Mouse (Mus musculus): Measurements from ENCODE around the gene Efcab10.

The Efcab10 gene

GRCm38 (mm10) chr12:33394804-33395623 is at the start of gene Efcab10:
Efcab10 (plus strand) TSS chr12:33394854.
- DNase-seq (ENCODE audit: low spot score) = peak; percentile 68

DNA sequence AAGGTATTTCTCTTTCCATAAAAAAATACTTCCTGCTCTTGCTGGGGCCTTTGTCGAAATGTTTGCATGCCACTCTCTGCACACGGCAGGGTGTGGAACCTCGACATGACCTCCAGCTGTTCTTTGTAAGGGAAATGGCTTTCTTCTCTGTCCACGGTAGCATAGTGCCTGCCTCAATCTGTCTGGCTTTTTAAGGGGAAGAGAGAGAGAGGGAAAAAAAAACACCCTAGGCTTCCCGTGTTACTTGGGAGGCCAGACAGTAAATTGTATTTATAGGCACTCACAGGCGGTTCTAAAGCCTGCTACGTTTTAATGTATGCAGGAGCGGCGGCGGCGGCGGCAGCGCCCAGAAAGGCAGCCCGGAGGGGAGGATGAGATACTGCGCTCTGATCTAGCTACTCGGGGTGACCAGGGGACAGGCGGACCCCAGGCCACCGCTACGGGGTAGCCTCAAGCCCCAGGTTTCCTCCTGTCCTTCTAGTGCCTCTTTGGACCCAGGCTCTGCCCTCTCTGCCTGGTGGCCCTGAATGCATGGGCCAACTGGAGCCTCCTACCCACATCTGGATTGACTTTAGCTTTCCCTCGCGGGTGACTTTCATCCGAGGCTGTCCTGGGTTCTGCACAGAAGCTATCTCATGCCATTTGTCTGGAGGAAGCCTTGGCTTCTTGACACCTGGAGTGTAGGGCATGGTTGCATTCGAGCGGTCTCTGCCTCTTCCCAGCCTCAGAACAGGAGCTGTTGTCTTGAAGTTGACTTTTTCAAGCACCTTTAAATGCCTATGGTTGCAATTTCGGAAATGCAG is 49.5 kb upstream of the Efcab10 start:
- peak; percentile 58 for DNase-seq (ENCODE audit: low spot score)

GRCm38 (mm10) chr12:33345773-33346435 is 48.8 kb upstream of the Efcab10 start:
- DNase-seq (ENCODE audit: low spot score) = peak; percentile 32

DNA sequence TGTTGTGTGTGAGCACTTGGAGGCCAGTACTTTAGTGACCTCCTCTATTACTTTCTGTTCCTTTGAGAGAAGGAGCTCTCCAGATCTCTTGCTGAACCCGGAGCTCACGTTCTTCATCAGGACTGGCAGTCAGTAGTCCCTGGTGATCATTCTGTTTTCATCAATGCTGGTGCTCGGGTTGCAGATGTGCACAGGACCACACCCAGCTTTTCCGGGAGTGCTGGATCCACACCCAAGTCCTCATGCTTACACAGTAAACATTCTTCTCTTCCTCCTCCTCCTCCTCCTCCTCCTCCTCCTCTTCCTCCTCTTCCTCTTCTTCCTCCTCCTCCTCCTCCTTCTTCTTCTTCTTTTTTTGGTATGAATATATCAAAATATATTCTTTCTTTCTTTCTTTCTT is 42.0 kb upstream of the Efcab10 start:
- DNase-seq (ENCODE audit: low spot score) = no peak

GRCm38 (mm10) chr12:33358345-33358744 is 36.3 kb upstream of the Efcab10 start:
- DNase-seq (ENCODE audit: low spot score) = no peak

GRCm38 (mm10) chr12:33359209-33359608 is 35.4 kb upstream of the Efcab10 start:
- no peak for DNase-seq (ENCODE audit: low spot score)

DNA sequence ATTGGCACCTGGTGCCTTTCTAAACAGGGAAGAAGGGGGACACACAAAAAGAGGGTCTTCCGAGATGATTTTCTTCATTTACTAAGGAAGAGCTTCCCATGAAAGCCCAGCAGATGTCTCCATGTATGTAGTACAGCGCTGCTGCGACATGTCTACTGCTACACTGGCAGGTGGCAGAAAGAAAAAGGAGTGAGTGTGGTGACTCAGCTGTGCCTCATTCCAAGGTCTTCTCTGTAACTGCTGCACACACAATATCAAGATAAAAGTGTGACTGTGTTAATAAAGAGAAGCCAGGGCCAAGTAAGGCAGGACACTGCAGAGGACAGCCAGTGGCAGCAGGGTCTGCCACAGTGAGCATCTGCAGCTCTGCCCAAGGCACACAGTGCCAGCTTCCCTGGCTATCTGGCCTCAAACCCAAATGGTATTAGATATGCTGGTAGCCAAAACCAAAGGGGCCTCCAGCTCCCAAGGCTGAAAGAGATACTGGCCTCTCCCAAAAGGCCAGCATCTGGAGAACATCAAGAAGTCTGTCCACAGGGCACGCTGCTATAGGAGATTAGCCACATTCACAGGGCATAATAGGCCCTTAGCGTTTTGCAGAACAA is 34.7 kb upstream of the Efcab10 start:
- no peak for DNase-seq (ENCODE audit: low spot score)

- DNase-seq (ENCODE audit: low spot score) = no peak
Observed at GRCm38 (mm10) chr12:33360729-33361128, 33.9 kb upstream of the Efcab10 start.

DNA sequence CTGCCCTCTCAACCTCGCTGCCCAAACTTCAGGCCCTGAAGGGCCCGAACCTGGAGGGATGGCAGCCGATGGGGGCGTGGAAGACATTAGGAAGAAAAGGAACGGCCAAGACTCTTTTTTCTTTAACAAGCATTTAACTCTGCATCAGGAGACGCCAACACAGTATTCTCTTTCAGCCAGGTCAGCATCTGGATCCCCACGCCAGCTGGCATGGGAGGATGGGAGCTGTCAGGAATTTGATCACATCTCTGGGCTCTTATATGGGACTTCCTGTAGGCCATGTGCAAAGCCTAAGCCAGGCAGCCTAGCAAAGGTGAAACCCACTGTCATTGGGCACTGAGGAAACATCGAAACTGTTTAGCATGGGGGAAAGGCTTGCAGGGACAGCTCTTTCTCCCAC is 30.1 kb upstream of the Efcab10 start:
- DNase-seq (ENCODE audit: low spot score) = no peak

DNA sequence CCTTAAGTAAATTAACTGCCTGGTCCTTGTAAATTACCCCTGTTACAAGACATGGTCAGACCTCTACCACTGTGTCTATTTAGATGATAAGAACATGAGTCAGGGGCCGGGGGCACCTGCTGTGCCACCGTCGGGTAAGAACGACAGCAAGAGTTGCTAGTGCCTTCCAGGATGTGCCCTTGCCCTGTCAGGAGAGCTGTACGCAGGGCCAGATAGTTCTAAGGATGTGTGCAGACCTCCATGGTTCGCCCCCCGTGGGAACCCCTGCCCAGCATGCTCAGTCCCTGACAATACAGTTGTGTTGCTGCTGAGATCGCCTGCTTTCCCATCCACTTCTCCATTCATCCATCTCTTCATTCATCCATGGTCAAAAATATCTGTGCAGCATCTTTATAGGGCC is 29.5 kb upstream of the Efcab10 start:
- DNase-seq (ENCODE audit: low spot score) = no peak

DNA sequence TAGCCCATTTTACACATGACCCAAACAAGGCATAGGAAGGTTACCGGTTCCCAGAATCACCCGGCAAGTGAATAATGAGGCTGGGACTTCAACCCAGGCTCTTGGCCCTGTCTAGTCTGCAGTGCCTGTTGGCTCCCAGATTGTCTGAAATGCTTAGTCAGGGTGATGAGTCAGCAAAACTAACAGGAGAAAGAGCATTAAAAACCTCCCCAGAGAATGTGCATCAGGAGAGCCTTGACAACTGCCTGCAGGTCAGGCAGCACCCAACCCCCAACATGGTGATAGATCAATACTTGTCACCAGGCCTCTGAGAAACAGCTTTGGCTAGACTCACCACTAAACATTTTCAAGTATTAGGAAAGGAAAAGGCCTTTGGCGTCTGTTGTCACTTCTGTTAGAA is 25.1 kb upstream of the Efcab10 start:
- DNase-seq (ENCODE audit: low spot score) = peak; percentile 8

DNA sequence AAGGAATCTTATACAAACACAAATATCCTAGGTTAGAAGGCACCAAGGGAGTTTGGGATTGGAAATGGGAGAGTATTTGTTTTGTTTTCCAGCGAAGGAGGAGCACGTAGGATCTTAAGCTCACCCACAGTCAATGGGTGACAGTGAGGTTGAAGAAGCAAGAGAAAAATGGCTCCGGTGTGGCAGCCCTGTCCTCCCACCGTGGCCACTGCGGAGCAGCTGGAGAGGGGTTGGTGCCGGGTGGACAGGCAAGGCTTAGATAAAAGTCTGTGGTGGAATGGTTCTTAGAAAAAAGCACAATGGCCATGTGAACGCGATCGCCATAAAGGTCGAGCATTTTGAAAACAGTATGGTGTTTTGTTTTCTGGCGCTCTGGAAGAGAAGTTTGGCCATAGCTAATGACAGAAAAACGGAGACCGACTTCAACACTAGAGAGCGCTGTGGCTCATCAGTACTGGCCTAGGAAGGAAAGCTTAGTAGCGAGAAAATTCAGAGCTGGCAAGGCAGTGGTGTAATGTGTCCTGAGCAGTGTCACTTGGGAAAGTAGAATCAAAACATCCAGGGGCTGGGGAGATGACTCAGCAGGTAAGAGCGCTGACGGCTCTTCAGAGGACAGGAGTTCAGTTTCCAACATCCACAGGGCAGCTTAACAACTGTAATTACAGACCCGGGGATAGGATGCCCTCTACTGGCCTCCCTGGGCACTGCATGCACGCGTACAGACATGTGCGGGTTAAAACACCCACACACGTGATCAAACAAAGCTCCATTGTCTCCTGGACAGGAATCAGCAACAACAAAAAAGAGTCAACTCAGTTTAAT is 14.8 kb upstream of the Efcab10 start:
- DNase-seq (ENCODE audit: low spot score) = peak; percentile 90

DNA sequence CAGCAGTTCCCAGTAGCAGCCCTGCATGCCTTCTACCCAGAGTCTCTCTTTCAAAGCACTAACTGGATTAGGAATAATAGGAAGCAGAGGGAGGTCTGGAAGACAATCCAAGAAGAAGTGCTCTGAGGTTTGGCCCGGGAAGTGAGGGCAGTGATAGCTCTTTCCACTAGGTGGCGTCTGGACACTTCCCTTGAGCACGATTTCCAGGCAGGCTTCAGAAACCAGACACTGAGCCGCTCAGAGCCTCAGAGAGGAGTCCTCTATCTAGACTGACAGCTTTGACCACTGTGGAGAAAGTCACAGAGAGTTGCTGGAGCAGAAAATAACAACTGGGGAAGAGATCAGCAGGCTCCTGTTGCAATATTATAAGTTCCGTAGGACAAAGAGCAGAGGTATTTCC is 5.8 kb upstream of the Efcab10 start:
- DNase-seq (ENCODE audit: low spot score) = peak; percentile 92

DNA sequence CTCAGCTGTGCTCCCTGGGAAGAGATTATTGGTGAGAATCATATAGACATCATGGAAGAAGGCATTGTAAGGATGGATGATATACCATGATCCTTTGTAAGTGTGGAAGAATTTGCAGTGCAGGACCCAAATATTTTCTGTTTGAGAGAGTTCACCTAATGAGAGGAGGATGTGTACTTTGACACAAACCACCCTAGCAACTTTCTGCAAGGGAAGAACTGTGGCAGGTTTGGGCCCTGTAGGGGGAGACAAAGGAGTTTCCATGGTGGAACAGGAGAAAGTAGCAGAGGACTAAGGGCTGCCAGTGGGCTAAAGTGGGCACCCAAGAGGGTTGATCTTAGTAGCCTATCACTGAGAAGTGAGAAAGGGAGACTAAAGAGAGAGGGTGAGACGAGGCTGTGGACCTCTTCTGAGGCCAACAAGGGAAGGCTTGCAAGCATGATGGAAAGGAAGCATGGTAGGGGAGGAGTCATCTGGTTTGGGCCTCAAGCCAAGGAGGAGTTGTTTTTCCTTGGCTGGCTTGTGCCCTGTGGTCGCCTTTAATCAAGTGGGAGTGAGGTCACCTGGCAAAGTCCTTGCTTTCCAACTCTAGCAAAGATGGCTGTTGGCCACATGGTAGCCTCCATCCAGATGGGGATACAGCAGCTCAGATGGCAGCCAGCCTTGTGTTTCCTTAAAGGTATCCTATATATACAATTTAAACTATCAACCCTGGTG is 3.7 kb upstream of the Efcab10 start:
- no peak for DNase-seq (ENCODE audit: low spot score)

DNA sequence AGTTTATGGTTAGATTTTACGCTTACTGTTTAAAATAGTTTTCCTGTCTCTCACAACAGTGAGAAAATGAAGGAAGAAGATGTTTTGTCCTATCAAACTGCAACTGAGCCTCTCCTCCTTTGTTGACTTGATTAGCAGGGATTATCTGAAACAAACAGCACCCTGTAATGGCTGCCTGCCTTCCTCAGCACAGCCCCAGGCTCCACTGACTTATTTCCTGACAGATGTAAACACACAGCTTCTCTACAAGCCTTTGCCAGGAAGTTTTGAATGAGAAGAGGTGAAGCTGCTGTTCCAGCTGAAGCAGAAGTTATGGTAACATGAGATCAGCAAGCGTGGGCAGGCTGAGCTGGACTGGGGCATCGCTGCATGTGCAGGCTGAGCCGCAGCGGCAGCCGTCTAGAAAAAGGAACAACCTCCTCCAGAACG is 8.6 kb downstream of the Efcab10 start:
- peak; percentile 5 for DNase-seq (ENCODE audit: low spot score)

GRCm38 (mm10) chr12:33404996-33405395 is 10.3 kb downstream of the Efcab10 start:
- DNase-seq (ENCODE audit: low spot score) = no peak

DNA sequence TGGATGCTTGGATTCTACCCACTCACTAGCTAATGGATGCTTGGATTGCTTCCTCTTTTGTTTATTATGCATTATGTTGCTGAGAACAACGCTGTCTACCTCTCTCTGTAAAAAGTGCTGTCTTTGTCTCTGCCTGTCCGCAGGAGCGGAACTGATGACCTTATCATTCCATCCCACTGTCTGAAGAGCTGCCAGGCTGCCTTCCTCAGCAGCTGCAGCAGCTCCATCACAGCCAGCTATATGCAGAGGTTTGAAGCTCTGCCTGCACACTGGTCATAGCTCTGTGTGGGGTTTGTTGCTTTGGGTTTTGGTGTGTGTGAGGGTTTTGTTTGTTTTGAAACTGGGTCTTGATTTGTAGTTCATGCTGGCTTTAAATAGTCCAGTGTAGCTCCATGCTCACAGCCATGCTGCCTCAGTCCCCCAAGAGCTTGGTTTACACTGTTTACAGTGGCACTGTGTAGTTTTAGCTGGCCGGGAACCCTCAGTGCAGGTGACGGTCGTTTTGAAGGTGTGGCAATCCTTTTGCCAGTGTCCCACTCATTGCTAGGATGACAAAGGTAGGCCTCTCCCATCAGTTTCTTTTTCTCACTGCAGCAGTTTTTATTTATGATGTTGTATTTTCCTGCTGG is 10.9 kb downstream of the Efcab10 start:
- peak; percentile 25 for DNase-seq (ENCODE audit: low spot score)

DNA sequence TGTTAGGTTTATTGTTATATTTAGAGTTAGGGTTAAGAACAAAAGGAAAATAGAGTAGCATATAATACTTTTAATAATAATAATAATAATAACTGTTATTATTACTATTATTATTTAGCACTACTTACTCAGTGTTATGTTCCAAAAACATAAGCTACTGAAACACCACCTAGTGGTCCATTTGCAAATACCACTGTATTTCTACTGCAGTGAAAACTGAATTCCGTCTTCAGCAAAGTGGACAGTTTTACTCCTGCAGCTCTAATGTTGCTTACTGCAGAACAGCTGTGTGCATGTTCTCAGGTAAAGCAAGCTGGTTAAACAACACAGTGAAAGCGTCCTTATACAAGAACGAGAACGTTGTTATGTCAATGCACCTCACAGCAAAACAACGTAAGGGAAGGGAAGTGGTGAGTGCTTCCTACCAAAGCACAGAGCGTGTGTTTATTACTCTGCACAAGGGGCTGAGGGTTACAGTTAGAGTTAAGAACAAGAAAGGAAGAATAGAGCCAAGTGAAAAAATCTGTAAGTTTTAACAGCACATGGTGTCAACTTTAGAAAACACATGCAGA is 17.0 kb downstream of the Efcab10 start:
- DNase-seq (ENCODE audit: low spot score) = peak; percentile 22

- DNase-seq (ENCODE audit: low spot score) = peak; percentile 66
Observed at GRCm38 (mm10) chr12:33424329-33424728, 29.7 kb downstream of the Efcab10 start.

DNA sequence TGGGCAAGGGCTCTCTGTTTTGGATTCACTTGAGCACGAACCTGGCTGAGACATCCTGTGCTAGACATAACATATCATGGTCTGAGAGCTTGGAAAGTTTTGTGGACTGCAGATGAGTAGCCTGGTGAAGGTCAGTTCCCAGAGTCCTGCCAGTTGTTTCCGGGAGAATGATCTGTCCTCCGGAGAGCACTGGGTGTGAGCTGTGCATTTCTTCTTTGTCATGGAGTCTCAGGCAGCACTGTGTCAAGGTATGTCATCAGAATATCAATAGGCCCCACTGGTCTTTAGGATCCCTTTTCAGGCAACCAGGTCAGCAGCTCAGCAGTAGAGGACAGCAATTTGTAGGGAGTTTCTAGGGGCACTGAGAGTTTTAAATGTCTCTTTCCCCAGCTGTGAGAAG is 32.6 kb downstream of the Efcab10 start:
- DNase-seq (ENCODE audit: low spot score) = no peak

Measured in embryo, embryonic 10.5 days (tissue).